Mouse (Mus musculus): Measurements from ENCODE around the gene Homer2.
A peak's percentile ranks its signal among the peaks of the same experiment; 100 is the strongest.

The Homer2 gene

GRCm38 (mm10) chr7:81707471-81708140 lies at the start of gene Homer2:
Gene Homer2, minus strand, starts transcription at chr7:81707527.
- DNase-seq (ENCODE audit: low spot score): no peak

- DNase-seq (ENCODE audit: low spot score): no peak
These were observed 40.6 kb upstream of the Homer2 start for GRCm38 (mm10) chr7:81747956-81748355.

- peak; percentile 77 for DNase-seq (ENCODE audit: low spot score)
These were observed 36.8 kb upstream of the Homer2 start for GRCm38 (mm10) chr7:81744145-81744544.

GRCm38 (mm10) chr7:81740010-81740409 lies 32.7 kb upstream of the Homer2 start:
- DNase-seq (ENCODE audit: low spot score): no peak

GRCm38 (mm10) chr7:81738720-81739385 lies 31.5 kb upstream of the Homer2 start:
- no peak for DNase-seq (ENCODE audit: low spot score)

- DNase-seq (ENCODE audit: low spot score): peak; percentile 54
These were observed 28.1 kb upstream of the Homer2 start for GRCm38 (mm10) chr7:81735300-81736048.

- no peak for DNase-seq (ENCODE audit: low spot score)
These were observed 25.1 kb upstream of the Homer2 start for GRCm38 (mm10) chr7:81732183-81733089.

- DNase-seq (ENCODE audit: low spot score): no peak
These were observed 23.9 kb upstream of the Homer2 start for GRCm38 (mm10) chr7:81731181-81731651.

GRCm38 (mm10) chr7:81729787-81730186 lies 22.5 kb upstream of the Homer2 start:
- peak; percentile 51 for DNase-seq (ENCODE audit: low spot score)

GRCm38 (mm10) chr7:81727716-81728115 lies 20.4 kb upstream of the Homer2 start:
- DNase-seq (ENCODE audit: low spot score): no peak

GRCm38 (mm10) chr7:81726728-81727005 lies 19.3 kb upstream of the Homer2 start:
- no peak for DNase-seq (ENCODE audit: low spot score)

- no peak for DNase-seq (ENCODE audit: low spot score)
These were observed 18.8 kb upstream of the Homer2 start for GRCm38 (mm10) chr7:81725986-81726727.

GRCm38 (mm10) chr7:81723851-81724250 lies 16.5 kb upstream of the Homer2 start:
- no peak for DNase-seq (ENCODE audit: low spot score)

GRCm38 (mm10) chr7:81721271-81721670 lies 13.9 kb upstream of the Homer2 start:
- no peak for DNase-seq (ENCODE audit: low spot score)

GRCm38 (mm10) chr7:81719216-81719661 lies 11.9 kb upstream of the Homer2 start:
- DNase-seq (ENCODE audit: low spot score): no peak

- no peak for DNase-seq (ENCODE audit: low spot score)
These were observed 11.3 kb upstream of the Homer2 start for GRCm38 (mm10) chr7:81718657-81719056.

- DNase-seq (ENCODE audit: low spot score): no peak
These were observed 2.8 kb upstream of the Homer2 start for GRCm38 (mm10) chr7:81710166-81710565.

- no peak for DNase-seq (ENCODE audit: low spot score)
These were observed 838 bp upstream of the Homer2 start for GRCm38 (mm10) chr7:81708165-81708564.

- peak; percentile 23 for DNase-seq (ENCODE audit: low spot score)
These were observed 623 bp downstream of the Homer2 start for GRCm38 (mm10) chr7:81706416-81707391.

GRCm38 (mm10) chr7:81706027-81706415 lies 1.3 kb downstream of the Homer2 start:
- no peak for DNase-seq (ENCODE audit: low spot score)
